Mouse (Mus musculus): ENCODE results near the gene Patj. TPM values are rescaled to one million over a fixed set of nuclear protein-coding genes. Genes with fewer than 3 reads are reported as not detected.
A peak's percentile ranks its signal among the peaks of the same experiment; 100 is the strongest.

Gene Patj
- polyA plus RNA-seq, 1 experiment from 2014 or later = 13.4 TPM

GRCm38 (mm10) chr4:98450829-98451228 lies 55.2 kb downstream of the Patj start:
- H3K4me3 ChIP-seq = no peak overlapping the region
- H3K4me1 ChIP-seq = peaks cover 8% of the 10 kb centered on the region
- no peak overlapping the region for H3K9ac ChIP-seq
- WGBS = 64% methylated on average over 5 of the region's 5 CpGs
- no peaks in the 10 kb centered on the region for H3K27me3 ChIP-seq
- H3K36me3 ChIP-seq = no peaks in the 10 kb centered on the region
- H3K27ac ChIP-seq = no peak overlapping the region
- ATAC-seq (ENCODE audit: insufficient number of reproducible peaks, low FRiP score, low TSS enrichment, low read depth) = no peak
- no peak overlapping the region for H3K4me2 ChIP-seq
- H3K9me3 ChIP-seq = no peaks in the 10 kb centered on the region

- no peak overlapping the region for H3K27ac ChIP-seq
- WGBS = 51% methylated on average over 3 of the region's 3 CpGs
- H3K27me3 ChIP-seq = no peaks in the 10 kb centered on the region
Observed at GRCm38 (mm10) chr4:98451259-98451658, 55.7 kb downstream of the Patj start.

GRCm38 (mm10) chr4:98452725-98453124 lies 57.1 kb downstream of the Patj start:
- Histone ChIP-seq H3K9ac (no peak overlapping the region), H3K9me3 (no peaks in the 10 kb centered on the region), H3K27me3 (no peaks in the 10 kb centered on the region), H3K4me3 (no peak overlapping the region), H3K4me1 (peaks cover 8% of the 10 kb centered on the region), H3K27ac (no peak overlapping the region), H3K4me2 (no peak overlapping the region), H3K36me3 (no peaks in the 10 kb centered on the region; the same call in 1 of the 2 replicates)
- ATAC-seq (ENCODE audit: insufficient number of reproducible peaks, low FRiP score, low TSS enrichment, low read depth) = no peak
- 91% methylated on average over 2 of the region's 2 CpGs for WGBS

More at GRCm38 (mm10) chr4:98451259-98451658, 55.7 kb downstream of the Patj start:
- Histone ChIP-seq H3K9me3 (no peaks in the 10 kb centered on the region), H3K4me2 (no peak overlapping the region), H3K9ac (no peak overlapping the region), H3K36me3 (no peaks in the 10 kb centered on the region), H3K4me1 (peaks cover 8% of the 10 kb centered on the region), H3K4me3 (no peak overlapping the region)
- no peak for ATAC-seq (ENCODE audit: insufficient number of reproducible peaks, low FRiP score, low TSS enrichment, low read depth)

GRCm38 (mm10) chr4:98453231-98453630 lies 57.6 kb downstream of the Patj start:
- Histone ChIP-seq H3K9me3 (no peaks in the 10 kb centered on the region), H3K27ac (no peak overlapping the region), H3K4me1 (peaks cover 8% of the 10 kb centered on the region), H3K4me2 (no peak overlapping the region), H3K9ac (no peak overlapping the region), H3K27me3 (no peaks in the 10 kb centered on the region), H3K4me3 (no peak overlapping the region), H3K36me3 (no peaks in the 10 kb centered on the region; the same call in 1 of the 2 replicates)
- ATAC-seq (ENCODE audit: insufficient number of reproducible peaks, low FRiP score, low TSS enrichment, low read depth) = no peak
- 76% methylated on average over 5 of the region's 5 CpGs for WGBS

- ATAC-seq (ENCODE audit: insufficient number of reproducible peaks, low FRiP score, low TSS enrichment, low read depth) = no peak
- Histone ChIP-seq H3K4me2 (no peak overlapping the region), H3K27me3 (no peaks in the 10 kb centered on the region), H3K4me3 (no peak overlapping the region), H3K4me1 (peaks cover 3% of the 10 kb centered on the region), H3K36me3 (no peaks in the 10 kb centered on the region; the same call in 1 of the 2 replicates), H3K9ac (no peak overlapping the region), H3K9me3 (no peaks in the 10 kb centered on the region), H3K27ac (no peak overlapping the region)
- WGBS = 86% methylated on average over 2 of the region's 2 CpGs
Observed at GRCm38 (mm10) chr4:98455352-98455751, 59.8 kb downstream of the Patj start.

- H3K9ac ChIP-seq = no peak overlapping the region
- 79% methylated on average over 8 of the region's 8 CpGs for WGBS
- H3K9me3 ChIP-seq = no peaks in the 10 kb centered on the region
- H3K27me3 ChIP-seq = no peaks in the 10 kb centered on the region
- ATAC-seq (ENCODE audit: insufficient number of reproducible peaks, low FRiP score, low TSS enrichment, low read depth) = no peak
- no peak overlapping the region for H3K27ac ChIP-seq
- H3K4me3 ChIP-seq = no peak overlapping the region
- H3K4me2 ChIP-seq = no peak overlapping the region
- no peaks in the 10 kb centered on the region; the same call in 1 of the 2 replicates for H3K36me3 ChIP-seq
- peaks cover 3% of the 10 kb centered on the region for H3K4me1 ChIP-seq
Observed at GRCm38 (mm10) chr4:98455910-98456309, 60.3 kb downstream of the Patj start.

GRCm38 (mm10) chr4:98461804-98462341 lies 66.3 kb downstream of the Patj start:
- WGBS = 92% methylated on average over 2 of the region's 2 CpGs

GRCm38 (mm10) chr4:98465476-98465875 lies 69.9 kb downstream of the Patj start:
- H3K27me3 ChIP-seq = no peaks in the 10 kb centered on the region
- peaks cover 10% of the 10 kb centered on the region; the same call in 1 of the 2 replicates for H3K36me3 ChIP-seq
- H3K27ac ChIP-seq = no peak overlapping the region
- no peak overlapping the region for H3K4me3 ChIP-seq
- H3K9ac ChIP-seq = no peak overlapping the region
- no peak overlapping the region for H3K4me2 ChIP-seq
- no peaks in the 10 kb centered on the region for H3K9me3 ChIP-seq
- no peaks in the 10 kb centered on the region for H3K4me1 ChIP-seq
- WGBS = 94% methylated on average over 1 of the region's 1 CpGs
- no peak for ATAC-seq (ENCODE audit: insufficient number of reproducible peaks, low FRiP score, low TSS enrichment, low read depth)

More at GRCm38 (mm10) chr4:98461804-98462341, 66.3 kb downstream of the Patj start:
- no peak overlapping the region for H3K9ac ChIP-seq
- 0 out of 2 replicates have a peak, but pooled peaks have one; percentile 30 for ATAC-seq (ENCODE audit: insufficient number of reproducible peaks, low FRiP score, low TSS enrichment, low read depth)
- no peaks in the 10 kb centered on the region for H3K4me1 ChIP-seq
- no peaks in the 10 kb centered on the region for H3K27me3 ChIP-seq
- no peak overlapping the region for H3K27ac ChIP-seq
- peaks cover under 1% of the 10 kb centered on the region; the same call in 1 of the 2 replicates for H3K36me3 ChIP-seq
- no peak overlapping the region for H3K4me3 ChIP-seq
- H3K9me3 ChIP-seq = no peaks in the 10 kb centered on the region
- H3K4me2 ChIP-seq = no peak overlapping the region

GRCm38 (mm10) chr4:98465886-98466285 lies 70.3 kb downstream of the Patj start:
- H3K9ac ChIP-seq = no peak overlapping the region
- no peak overlapping the region for H3K27ac ChIP-seq
- peaks cover 10% of the 10 kb centered on the region; the same call in 1 of the 2 replicates for H3K36me3 ChIP-seq
- no peaks in the 10 kb centered on the region for H3K27me3 ChIP-seq
- no peak overlapping the region for H3K4me3 ChIP-seq
- H3K4me2 ChIP-seq = no peak overlapping the region
- no peaks in the 10 kb centered on the region for H3K4me1 ChIP-seq
- no peaks in the 10 kb centered on the region for H3K9me3 ChIP-seq
- 83% methylated on average over 2 of the region's 2 CpGs for WGBS
- ATAC-seq (ENCODE audit: insufficient number of reproducible peaks, low FRiP score, low TSS enrichment, low read depth) = no peak

- no peaks in the 10 kb centered on the region for H3K9me3 ChIP-seq
- H3K4me2 ChIP-seq = no peak overlapping the region
- no peak overlapping the region for H3K4me3 ChIP-seq
- H3K4me1 ChIP-seq = peaks cover 3% of the 10 kb centered on the region; the same call in 1 of the 2 replicates
- no peaks in the 10 kb centered on the region for H3K27me3 ChIP-seq
- H3K27ac ChIP-seq = no peak overlapping the region
- WGBS = 51% methylated on average over 7 of the region's 7 CpGs
- no peak for ATAC-seq (ENCODE audit: insufficient number of reproducible peaks, low FRiP score, low TSS enrichment, low read depth)
- peaks cover 10% of the 10 kb centered on the region; the same call in 1 of the 2 replicates for H3K36me3 ChIP-seq
- H3K9ac ChIP-seq = no peak overlapping the region
Observed at GRCm38 (mm10) chr4:98471376-98471775, 75.8 kb downstream of the Patj start.

GRCm38 (mm10) chr4:98473491-98473890 lies 77.9 kb downstream of the Patj start:
- Histone ChIP-seq H3K9me3 (no peaks in the 10 kb centered on the region), H3K36me3 (0 out of 2 replicates have a peak, but pooled peaks cover 4% of the 10 kb centered on the region), H3K27ac (no peak overlapping the region), H3K4me2 (no peak overlapping the region), H3K4me3 (no peak overlapping the region), H3K27me3 (no peaks in the 10 kb centered on the region), H3K4me1 (peaks cover 5% of the 10 kb centered on the region; the same call in 1 of the 2 replicates), H3K9ac (no peak overlapping the region)
- 38% methylated on average over 3 of the region's 3 CpGs for WGBS
- ATAC-seq (ENCODE audit: insufficient number of reproducible peaks, low FRiP score, low TSS enrichment, low read depth) = no peak

GRCm38 (mm10) chr4:98478005-98478404 lies 82.4 kb downstream of the Patj start:
- 59% methylated on average over 3 of the region's 3 CpGs for WGBS
- no peaks in the 10 kb centered on the region for H3K36me3 ChIP-seq
- H3K9ac ChIP-seq = no peak overlapping the region
- ATAC-seq (ENCODE audit: insufficient number of reproducible peaks, low FRiP score, low TSS enrichment, low read depth) = no peak
- peak overlapping the region; percentile 22; the same call in 1 of the 2 replicates for H3K27ac ChIP-seq
- H3K27me3 ChIP-seq = no peaks in the 10 kb centered on the region
- H3K4me1 ChIP-seq = peaks cover 5% of the 10 kb centered on the region; the same call in 1 of the 2 replicates
- no peaks in the 10 kb centered on the region for H3K9me3 ChIP-seq
- H3K4me2 ChIP-seq = no peak overlapping the region
- no peak overlapping the region for H3K4me3 ChIP-seq

Measured in limb, embryonic 15.5 days (tissue).